Mouse (Mus musculus) midbrain, embryonic 12.5 days (tissue): ENCODE data around the gene Slc34a2. TPM values are rescaled to one million over a fixed set of nuclear protein-coding genes. Genes with fewer than 3 reads are reported as not detected.

ENCODE experiments used
- ATAC-seq: fragments of 200-750 bp; cut with Nextera tagmentation; 2 replicates; pipeline ENCODE4 v1.8.0; 2017; ENCODE audit warnings: low read depth, moderate TSS enrichment, moderate library complexity; ENCODE audit not compliant: low FRiP score
- H3K27ac ChIP-seq: fragments of 300-500 bp; sonication (generic); replicated peaks from 2 replicates; pipeline ENCODE4 v1.5.1; 2016; ENCODE audit warnings: mild to moderate bottlenecking
- H3K27me3 ChIP-seq: fragments of 300-500 bp; sonication (generic); 2 replicates; pipeline ENCODE4 v1.6.1; 2016; ENCODE audit warnings: mild to moderate bottlenecking
- H3K36me3 ChIP-seq: fragments of 300-500 bp; sonication (generic); 2 replicates; pipeline ENCODE4 v1.6.1; 2016
- H3K4me1 ChIP-seq: fragments of 300-500 bp; sonication (generic); 2 replicates; pipeline ENCODE4 v1.6.1; 2016
- H3K4me2 ChIP-seq: fragments of 300-500 bp; sonication (generic); replicated peaks from 2 replicates; pipeline ENCODE4 v1.6.1; 2016; ENCODE audit warnings: mild to moderate bottlenecking, moderate library complexity
- H3K4me3 ChIP-seq: fragments of 300-500 bp; sonication (generic); 2 replicates; pipeline ENCODE4 v1.5.1; 2016; ENCODE audit warnings: mild to moderate bottlenecking
- H3K9ac ChIP-seq: fragments of 300-500 bp; sonication (generic); replicated peaks from 2 replicates; pipeline ENCODE4 v1.6.1; 2016; ENCODE audit warnings: mild to moderate bottlenecking, moderate library complexity
- H3K9me3 ChIP-seq: fragments of 300-500 bp; sonication (generic); 2 replicates; pipeline ENCODE4 v1.6.1; 2016; ENCODE audit warnings: mild to moderate bottlenecking
- WGBS: fragments of 180-500 bp; shearing (Covaris S2); methylation state at CpG from one replicate; pipeline ENCODE4 v1.1.7; 2016; 5-methylcytosine and 5-hydroxymethylcytosine counted together
- polyA plus RNA-seq: library from polyadenylated mRNA; unstranded; fragments of >200 nt; fragmentation: Nextera tagmentation; extraction: Ambion mirVana; gene quantifications from 2 replicates; pipeline ENCODE4 v1.2.1, GENCODE M21; 2016

Gene Slc34a2
- polyA plus RNA-seq, 1 experiment from 2014 or later, result not detected

- ATAC-seq, result no peak
- no peak overlapping the region for H3K4me3 ChIP-seq
- H3K9me3 ChIP-seq, result no peaks in the 10 kb centered on the region
- H3K27me3 ChIP-seq, result no peaks in the 10 kb centered on the region
- WGBS, result 84% methylated on average over 12 of the region's 12 CpGs
- no peak overlapping the region for H3K4me2 ChIP-seq
- no peaks in the 10 kb centered on the region for H3K4me1 ChIP-seq
- H3K27ac ChIP-seq, result no peak overlapping the region
- H3K9ac ChIP-seq, result no peak overlapping the region
- H3K36me3 ChIP-seq, result no peaks in the 10 kb centered on the region
These were observed 64.1 kb downstream of the Slc34a2 start for GRCm38 (mm10) chr5:53101848-53102473.

- H3K4me3 ChIP-seq, result no peak overlapping the region
- H3K27me3 ChIP-seq, result no peaks in the 10 kb centered on the region
- H3K27ac ChIP-seq, result no peak overlapping the region
- H3K9ac ChIP-seq, result no peak overlapping the region
- no peaks in the 10 kb centered on the region for H3K4me1 ChIP-seq
- no peak for ATAC-seq
- H3K9me3 ChIP-seq, result no peaks in the 10 kb centered on the region
- 78% methylated on average over 13 of the region's 13 CpGs for WGBS
- no peaks in the 10 kb centered on the region for H3K36me3 ChIP-seq
- H3K4me2 ChIP-seq, result no peak overlapping the region
These were observed 66.4 kb downstream of the Slc34a2 start for GRCm38 (mm10) chr5:53104177-53104855.

GRCm38 (mm10) chr5:53105716-53106115 lies 67.8 kb downstream of the Slc34a2 start:
- Histone ChIP-seq H3K27ac (no peak overlapping the region), H3K4me2 (no peak overlapping the region), H3K9ac (no peak overlapping the region), H3K4me1 (peaks cover 8% of the 10 kb centered on the region; the same call in 1 of the 2 replicates), H3K36me3 (no peaks in the 10 kb centered on the region), H3K27me3 (no peaks in the 10 kb centered on the region), H3K9me3 (no peaks in the 10 kb centered on the region), H3K4me3 (no peak overlapping the region)
- no peak for ATAC-seq
- WGBS, result 75% methylated on average over 8 of the region's 8 CpGs

GRCm38 (mm10) chr5:53106125-53106524 lies 68.2 kb downstream of the Slc34a2 start:
- ATAC-seq, result no peak
- no peaks in the 10 kb centered on the region for H3K36me3 ChIP-seq
- WGBS, result 77% methylated on average over 4 of the region's 4 CpGs

GRCm38 (mm10) chr5:53106731-53107130 lies 68.8 kb downstream of the Slc34a2 start:
- ATAC-seq, result no peak
- 65% methylated on average over 4 of the region's 4 CpGs for WGBS
- H3K9me3 ChIP-seq, result no peaks in the 10 kb centered on the region

More at GRCm38 (mm10) chr5:53106125-53106524, 68.2 kb downstream of the Slc34a2 start:
- no peak overlapping the region for H3K9ac ChIP-seq
- H3K9me3 ChIP-seq, result no peaks in the 10 kb centered on the region
- H3K27ac ChIP-seq, result no peak overlapping the region
- H3K4me1 ChIP-seq, result peaks cover 10% of the 10 kb centered on the region; the same call in 1 of the 2 replicates
- H3K4me3 ChIP-seq, result no peak overlapping the region
- no peak overlapping the region for H3K4me2 ChIP-seq
- H3K27me3 ChIP-seq, result no peaks in the 10 kb centered on the region

DNA sequence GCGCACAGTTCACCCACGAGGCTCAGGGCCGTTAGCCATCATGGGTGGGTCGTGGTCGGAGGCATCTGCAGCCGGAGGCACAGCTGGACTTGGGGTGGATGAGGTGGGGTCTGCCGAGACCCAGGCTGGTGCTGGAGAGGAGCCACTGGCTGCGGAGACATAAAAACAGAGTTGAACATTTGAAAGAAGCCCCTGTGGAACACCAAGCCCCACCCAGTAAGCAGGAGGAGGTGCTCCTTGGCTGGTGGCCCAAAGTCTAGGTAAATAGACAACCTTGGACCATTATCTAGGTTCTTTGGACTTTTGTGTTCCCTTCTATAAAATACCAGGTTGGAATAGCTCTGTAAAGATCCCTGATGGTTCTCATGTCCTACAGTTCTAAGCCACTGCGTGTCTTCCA lies 70.1 kb downstream of the Slc34a2 start:
- H3K9me3 ChIP-seq, result peaks cover 1% of the 10 kb centered on the region
- H3K4me1 ChIP-seq, result peaks cover 10% of the 10 kb centered on the region; the same call in 1 of the 2 replicates
- H3K27me3 ChIP-seq, result no peaks in the 10 kb centered on the region
- no peak overlapping the region for H3K9ac ChIP-seq
- no peaks in the 10 kb centered on the region for H3K36me3 ChIP-seq
- ATAC-seq, result no peak
- no peak overlapping the region for H3K4me2 ChIP-seq
- no peak overlapping the region for H3K4me3 ChIP-seq
- H3K27ac ChIP-seq, result no peak overlapping the region
- 91% methylated on average over 9 of the region's 9 CpGs for WGBS

More at GRCm38 (mm10) chr5:53106731-53107130, 68.8 kb downstream of the Slc34a2 start:
- H3K27me3 ChIP-seq, result no peaks in the 10 kb centered on the region
- no peak overlapping the region for H3K4me2 ChIP-seq
- H3K9ac ChIP-seq, result no peak overlapping the region
- H3K27ac ChIP-seq, result no peak overlapping the region
- peaks cover 10% of the 10 kb centered on the region; the same call in 1 of the 2 replicates for H3K4me1 ChIP-seq
- no peak overlapping the region for H3K4me3 ChIP-seq
- no peaks in the 10 kb centered on the region for H3K36me3 ChIP-seq

DNA sequence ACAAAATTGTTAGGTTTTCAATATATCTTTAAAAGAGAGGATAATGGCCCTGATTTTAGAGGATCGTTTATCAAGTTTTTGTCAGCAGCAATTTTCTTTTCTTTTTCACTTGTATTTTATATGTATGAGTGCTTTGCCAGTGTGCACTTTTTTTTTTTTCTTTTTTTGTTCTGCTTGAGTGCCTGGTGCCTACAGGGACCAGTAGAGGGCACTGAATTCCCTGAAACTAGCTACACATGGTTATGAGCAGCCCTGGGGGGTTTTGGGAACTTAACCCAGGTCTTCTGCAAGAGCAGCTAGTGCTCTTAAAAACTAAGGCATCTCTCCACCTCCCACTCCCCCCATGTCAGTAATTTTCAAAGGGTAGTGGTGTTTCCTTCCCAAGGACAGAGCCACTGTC lies 70.8 kb downstream of the Slc34a2 start:
- Histone ChIP-seq H3K27me3 (no peaks in the 10 kb centered on the region), H3K36me3 (no peaks in the 10 kb centered on the region), H3K4me1 (peaks cover 10% of the 10 kb centered on the region; the same call in 1 of the 2 replicates), H3K4me3 (no peak overlapping the region), H3K9me3 (peaks cover 5% of the 10 kb centered on the region), H3K4me2 (no peak overlapping the region), H3K9ac (no peak overlapping the region), H3K27ac (no peak overlapping the region)
- 95% methylated on average over 1 of the region's 1 CpGs for WGBS
- no peak for ATAC-seq

DNA sequence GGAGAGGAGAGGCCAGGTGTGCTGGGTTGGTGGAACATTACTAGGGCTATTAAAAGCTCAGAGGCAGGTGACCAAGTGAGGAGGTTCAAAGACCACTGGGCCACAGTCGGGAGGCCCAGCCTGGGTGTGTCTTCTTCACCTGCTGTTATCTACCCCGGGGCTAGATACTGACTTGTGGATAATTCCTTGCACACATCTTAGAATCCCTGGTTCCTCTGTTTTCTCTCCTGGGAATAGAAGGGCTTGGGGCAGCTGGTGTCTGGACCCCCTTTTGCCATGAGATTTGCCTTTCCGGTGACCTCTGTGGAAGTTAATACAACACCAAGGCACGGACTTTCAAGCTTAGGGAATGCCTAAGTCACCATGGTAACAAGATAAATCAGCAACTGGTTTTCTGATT lies 72.3 kb downstream of the Slc34a2 start:
- Histone ChIP-seq H3K4me3 (no peak overlapping the region), H3K4me1 (peaks cover 10% of the 10 kb centered on the region; the same call in 1 of the 2 replicates), H3K9ac (no peak overlapping the region), H3K9me3 (peaks cover 5% of the 10 kb centered on the region), H3K27me3 (no peaks in the 10 kb centered on the region), H3K36me3 (no peaks in the 10 kb centered on the region), H3K27ac (no peak overlapping the region), H3K4me2 (no peak overlapping the region)
- no peak for ATAC-seq
- 56% methylated on average over 4 of the region's 4 CpGs for WGBS

DNA sequence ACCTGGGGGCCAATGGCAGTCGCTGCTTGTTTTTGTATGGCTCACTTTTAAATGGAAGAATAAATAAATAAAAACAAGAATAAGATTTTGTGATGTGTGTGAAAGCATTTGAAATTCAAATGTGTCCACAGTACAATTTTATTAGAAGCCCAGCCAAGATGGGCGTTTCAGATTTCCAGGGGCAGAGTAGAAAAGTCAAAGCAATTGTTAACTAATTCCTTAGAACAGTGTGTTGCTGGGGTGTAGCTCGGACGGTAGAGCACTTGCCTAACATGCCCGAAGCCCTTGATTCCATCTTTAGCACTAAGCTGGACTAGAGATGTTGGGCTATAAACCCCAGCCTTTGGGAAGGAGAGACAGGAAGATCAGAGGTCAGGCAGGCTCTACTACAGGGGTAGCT lies 73.2 kb downstream of the Slc34a2 start:
- H3K9ac ChIP-seq, result no peak overlapping the region
- peaks cover 10% of the 10 kb centered on the region; the same call in 1 of the 2 replicates for H3K4me1 ChIP-seq
- 67% methylated on average over 5 of the region's 5 CpGs for WGBS
- 0 out of 2 replicates have a peak, but pooled peaks cover under 1% of the 10 kb centered on the region for H3K27me3 ChIP-seq
- H3K4me3 ChIP-seq, result no peak overlapping the region
- H3K4me2 ChIP-seq, result no peak overlapping the region
- no peaks in the 10 kb centered on the region for H3K36me3 ChIP-seq
- H3K9me3 ChIP-seq, result peaks cover 5% of the 10 kb centered on the region
- ATAC-seq, result no peak
- no peak overlapping the region for H3K27ac ChIP-seq

GRCm38 (mm10) chr5:53112942-53113341 lies 75.1 kb downstream of the Slc34a2 start:
- 95% methylated on average over 5 of the region's 5 CpGs for WGBS
- Histone ChIP-seq H3K4me3 (no peak overlapping the region), H3K4me1 (peaks cover 10% of the 10 kb centered on the region; the same call in 1 of the 2 replicates), H3K27me3 (0 out of 2 replicates have a peak, but pooled peaks cover 3% of the 10 kb centered on the region), H3K36me3 (no peaks in the 10 kb centered on the region), H3K9ac (no peak overlapping the region), H3K9me3 (peaks cover 5% of the 10 kb centered on the region), H3K4me2 (no peak overlapping the region), H3K27ac (no peak overlapping the region)
- no peak for ATAC-seq

DNA sequence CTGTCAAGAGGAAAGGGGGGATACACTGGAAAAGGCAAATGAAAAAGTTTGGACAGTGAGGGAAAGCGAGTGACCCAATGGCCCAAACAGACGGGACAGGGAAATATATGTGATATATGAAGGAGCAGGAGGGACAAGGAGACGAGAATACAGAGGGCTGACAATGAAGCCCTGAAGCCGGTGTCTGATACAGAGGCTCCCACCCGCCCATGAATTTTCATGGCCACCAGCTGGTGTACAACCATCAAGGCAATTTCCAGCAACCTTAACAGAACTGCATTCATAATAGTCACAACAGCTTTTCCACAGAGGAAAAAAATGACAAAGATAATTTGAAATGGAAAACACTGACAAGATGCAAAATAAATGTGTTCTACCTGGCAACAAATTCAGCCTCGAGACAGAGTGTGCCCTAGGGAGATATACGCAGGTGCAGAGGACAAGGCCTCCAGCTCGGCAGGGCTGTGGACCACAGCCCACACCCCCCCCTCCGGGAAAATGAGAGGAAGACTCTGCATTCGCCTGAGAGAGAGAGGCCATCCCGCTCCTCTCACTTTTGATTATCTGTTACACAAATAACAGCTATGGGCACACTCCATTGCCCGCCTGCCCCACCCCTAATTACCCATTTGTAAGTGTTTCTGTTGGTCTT lies 76.9 kb downstream of the Slc34a2 start:
- ATAC-seq, result no peak; the same call in 1 of the 2 replicates
- peaks cover 10% of the 10 kb centered on the region; the same call in 1 of the 2 replicates for H3K4me1 ChIP-seq
- no peaks in the 10 kb centered on the region for H3K36me3 ChIP-seq
- no peak overlapping the region for H3K4me2 ChIP-seq
- peaks cover 5% of the 10 kb centered on the region for H3K9me3 ChIP-seq
- H3K9ac ChIP-seq, result no peak overlapping the region
- WGBS, result 73% methylated on average over 12 of the region's 12 CpGs
- H3K4me3 ChIP-seq, result no peak overlapping the region
- H3K27me3 ChIP-seq, result 0 out of 2 replicates have a peak, but pooled peaks cover 3% of the 10 kb centered on the region
- H3K27ac ChIP-seq, result no peak overlapping the region

GRCm38 (mm10) chr5:53118212-53118611 lies 80.3 kb downstream of the Slc34a2 start:
- H3K27me3 ChIP-seq, result peaks cover 9% of the 10 kb centered on the region; the same call in 1 of the 2 replicates
- peak; percentile 39; the same call in 1 of the 2 replicates for ATAC-seq
- H3K4me1 ChIP-seq, result peaks cover 7% of the 10 kb centered on the region; the same call in 1 of the 2 replicates
- H3K9ac ChIP-seq, result no peak overlapping the region
- H3K9me3 ChIP-seq, result peaks cover 2% of the 10 kb centered on the region
- no peak overlapping the region for H3K27ac ChIP-seq
- 75% methylated on average over 8 of the region's 8 CpGs for WGBS
- H3K4me2 ChIP-seq, result no peak overlapping the region
- no peaks in the 10 kb centered on the region for H3K36me3 ChIP-seq
- H3K4me3 ChIP-seq, result no peak overlapping the region
